Mouse (Mus musculus): Measurements from ENCODE around the gene Pros1. TPM values are rescaled to one million over a fixed set of nuclear protein-coding genes. Genes with fewer than 3 reads are reported as not detected.

The Pros1 gene
- polyA plus RNA-seq, 1 experiment from 2014 or later, result 28.0 TPM

DNA sequence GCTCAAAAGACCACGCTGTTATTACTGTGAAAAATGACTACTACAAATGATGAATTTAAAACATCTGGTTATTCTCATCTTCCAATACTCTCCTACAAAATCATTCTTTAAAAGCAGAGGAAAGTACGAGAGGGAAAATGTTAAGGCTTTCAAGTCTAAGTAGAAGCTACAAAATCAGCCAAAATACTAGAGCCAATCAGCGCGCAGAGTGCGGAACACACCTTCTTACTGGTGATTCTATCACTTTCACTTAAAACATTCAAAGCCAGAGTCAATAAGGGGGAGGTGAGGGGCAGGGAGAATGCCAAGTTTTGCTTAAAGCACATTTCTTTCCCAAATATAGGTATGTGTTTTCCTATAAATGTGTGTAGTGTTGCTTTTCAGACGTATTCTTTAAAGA is 8.8 kb upstream of the Pros1 start:
- no peak overlapping the region for H3K9ac ChIP-seq
- no peak for ATAC-seq
- no peaks in the 10 kb centered on the region for H3K27me3 ChIP-seq (replicated peaks)
- H3K27ac ChIP-seq, result no peak overlapping the region
- no peaks in the 10 kb centered on the region for H3K36me3 ChIP-seq
- 78% methylated on average over 6 of the region's 6 CpGs for WGBS
- H3K4me1 ChIP-seq (replicated peaks), result no peaks in the 10 kb centered on the region
- no peaks in the 10 kb centered on the region for H3K9me3 ChIP-seq
- H3K4me3 ChIP-seq (replicated peaks), result no peak overlapping the region
- H3K4me2 ChIP-seq (replicated peaks), result no peak overlapping the region

DNA sequence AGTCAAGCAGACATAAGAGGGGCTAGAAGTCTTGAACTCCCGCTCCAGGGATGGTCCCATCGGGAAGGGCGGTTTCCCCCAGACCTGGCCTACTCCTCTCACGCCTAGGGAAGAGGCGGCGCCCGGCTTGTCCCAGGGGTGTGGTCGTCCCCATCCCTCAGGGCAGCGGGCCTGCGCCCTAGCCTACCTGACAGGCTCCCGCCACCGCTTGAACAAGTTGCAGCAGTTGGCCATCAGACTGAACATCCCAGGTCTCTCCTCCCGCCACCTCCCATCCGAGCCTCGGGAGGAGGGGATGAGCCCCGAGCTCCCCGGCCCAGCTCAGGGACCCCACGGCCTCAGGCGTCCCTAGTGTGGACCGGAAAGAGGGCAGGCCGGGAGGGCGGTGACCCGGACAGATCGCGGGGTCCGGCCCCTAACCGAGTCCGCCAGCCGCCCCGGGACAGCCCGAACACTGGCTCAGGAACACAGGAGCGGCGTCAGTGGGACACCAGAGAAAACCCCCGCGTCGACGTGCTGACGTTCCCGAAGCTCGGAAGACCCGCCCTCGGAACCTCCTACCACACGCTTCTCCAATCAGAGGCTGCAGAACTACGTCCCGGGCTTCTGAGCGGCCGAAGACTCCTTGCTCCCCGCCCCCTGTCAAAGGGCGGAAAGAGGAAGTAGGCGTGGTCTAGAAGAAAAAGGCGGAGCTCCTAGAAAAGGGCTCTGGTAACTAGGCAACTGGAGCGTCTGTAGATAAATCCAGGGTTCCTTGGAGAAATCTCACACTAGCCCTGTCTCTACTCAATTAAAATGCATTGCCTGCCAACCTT is 7.4 kb upstream of the Pros1 start, which contains the start of gene Arl13b:
Gene Arl13b (minus strand): TSS at position 543 of the 815 bp plus-strand sequence.
- no peaks in the 10 kb centered on the region for H3K9me3 ChIP-seq
- peak within 1 kb of the TSS; percentile 74 for H3K9ac ChIP-seq
- ATAC-seq, result peak; percentile 100
- H3K4me1 ChIP-seq (replicated peaks), result no peaks in the 10 kb centered on the region
- peak within 1 kb of the TSS; percentile 85 for H3K4me2 ChIP-seq (replicated peaks)
- H3K4me3 ChIP-seq (replicated peaks), result peak within 1 kb of the TSS; percentile 87
- H3K27ac ChIP-seq, result peak within 1 kb of the TSS; percentile 62
- under 1% methylated on average over 52 of the region's 52 CpGs for WGBS
- no peaks in the 10 kb centered on the region for H3K27me3 ChIP-seq (replicated peaks)
- no peaks in the 10 kb centered on the region for H3K36me3 ChIP-seq

DNA sequence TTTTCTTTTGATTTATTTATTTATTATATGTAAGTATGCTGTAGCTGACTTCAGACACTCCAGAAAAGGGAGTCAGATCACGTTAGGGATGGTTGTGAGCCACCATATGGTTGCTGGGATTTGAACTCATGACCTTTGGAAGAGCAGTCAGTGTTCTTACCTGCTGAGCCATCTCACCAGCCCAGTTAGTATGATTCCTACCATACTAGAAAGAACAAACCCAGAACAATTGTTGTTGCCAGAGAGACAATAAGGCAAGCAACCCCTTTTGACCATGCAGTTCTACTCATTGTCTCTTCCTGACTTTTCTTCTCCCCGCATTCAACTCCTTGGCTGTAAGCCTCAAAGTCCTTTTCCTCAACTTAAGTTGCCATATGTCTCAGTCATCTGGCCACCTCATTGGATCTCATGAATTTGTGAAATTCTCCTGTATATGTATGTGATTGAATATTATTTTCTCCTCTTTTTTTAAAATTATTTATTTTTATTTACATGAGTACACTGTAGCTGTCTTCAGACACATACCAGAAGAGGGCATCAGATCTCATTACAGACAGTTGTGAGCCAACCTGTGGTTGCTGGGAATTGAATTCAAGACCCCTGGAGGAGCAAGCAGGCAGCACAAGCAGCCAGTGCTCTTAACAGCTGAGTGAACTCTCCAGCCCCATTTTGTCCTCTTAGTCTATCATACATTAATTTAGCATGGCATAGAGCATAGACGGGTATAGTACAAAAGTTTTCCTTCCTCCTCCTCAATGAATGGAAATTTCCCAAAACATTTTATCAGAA is 1.4 kb upstream of the Pros1 start:
- H3K9ac ChIP-seq, result no peak overlapping the region
- H3K4me2 ChIP-seq (replicated peaks), result no peak overlapping the region
- H3K36me3 ChIP-seq, result no peaks in the 10 kb centered on the region
- no peaks in the 10 kb centered on the region for H3K27me3 ChIP-seq (replicated peaks)
- no peaks in the 10 kb centered on the region for H3K9me3 ChIP-seq
- ATAC-seq, result no peak
- H3K4me1 ChIP-seq (replicated peaks), result no peaks in the 10 kb centered on the region
- no peak overlapping the region for H3K4me3 ChIP-seq (replicated peaks)
- no peak overlapping the region for H3K27ac ChIP-seq
- WGBS, result 81% methylated on average over 3 of the region's 3 CpGs

DNA sequence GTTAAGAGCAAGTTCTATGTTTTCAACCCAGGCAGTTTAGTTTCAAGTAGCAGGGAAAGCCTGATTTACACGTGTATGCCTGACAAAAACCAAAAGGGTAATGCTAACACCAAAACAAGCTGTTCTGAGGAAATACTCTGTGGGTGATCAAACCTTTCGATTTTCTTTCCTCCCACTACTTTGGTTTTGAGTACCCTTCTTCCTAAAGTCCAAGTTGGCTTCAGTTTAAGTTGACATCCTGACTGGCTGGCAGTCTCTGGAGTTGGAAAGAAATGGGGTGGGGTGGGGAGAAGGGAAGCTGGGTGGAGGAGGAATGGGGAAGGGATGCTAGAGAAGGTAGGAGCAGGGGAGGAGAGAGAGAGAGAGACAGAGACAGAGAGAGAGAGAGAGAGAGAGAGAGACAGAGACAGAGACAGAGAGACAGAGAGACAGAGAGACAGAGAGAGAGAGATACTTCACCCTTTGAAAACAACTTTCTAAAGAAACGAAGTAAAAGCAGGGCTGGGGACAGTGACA is 438 bp upstream of the Pros1 start:
- H3K4me3 ChIP-seq (replicated peaks), result peak overlapping the region; percentile 55
- H3K9ac ChIP-seq, result peak overlapping the region; percentile 73
- no peaks in the 10 kb centered on the region for H3K36me3 ChIP-seq
- peak overlapping the region; percentile 87 for H3K4me2 ChIP-seq (replicated peaks)
- H3K4me1 ChIP-seq (replicated peaks), result no peaks in the 10 kb centered on the region
- H3K27me3 ChIP-seq (replicated peaks), result no peaks in the 10 kb centered on the region
- peak; percentile 50; the same call in 1 of the 2 replicates for ATAC-seq
- 0 out of 2 replicates have a peak overlapping the region, but pooled peaks have one; percentile 59 for H3K27ac ChIP-seq
- whole genome bisulfite sequencing, result 29% methylated on average over 3 of the region's 3 CpGs
- H3K9me3 ChIP-seq, result no peaks in the 10 kb centered on the region

DNA sequence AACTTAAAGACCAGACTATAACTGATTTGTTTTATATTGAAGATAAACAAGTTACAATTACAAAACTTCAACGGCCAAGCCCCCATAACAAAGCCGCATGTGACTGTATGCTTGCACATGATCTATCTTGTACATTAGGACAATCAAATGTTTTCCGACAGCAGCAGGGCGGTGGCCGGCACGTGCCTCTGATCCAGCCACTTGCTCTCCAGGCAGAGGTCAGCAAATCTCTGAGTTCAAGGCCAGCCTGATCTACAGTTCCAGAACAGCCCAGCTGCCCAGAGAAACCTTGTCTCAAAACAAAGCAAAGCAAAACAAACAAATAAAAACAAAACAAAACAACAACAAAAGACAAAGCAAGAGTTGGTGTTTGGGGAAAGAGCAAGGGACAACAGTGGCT is 1.3 kb downstream of the Pros1 start:
- Histone ChIP-seq H3K9me3 (no peaks in the 10 kb centered on the region), H3K9ac (no peak overlapping the region), H3K36me3 (no peaks in the 10 kb centered on the region), H3K4me2 (replicated peaks) (no peak overlapping the region), H3K27me3 (replicated peaks) (no peaks in the 10 kb centered on the region), H3K4me3 (replicated peaks) (no peak overlapping the region), H3K4me1 (replicated peaks) (no peaks in the 10 kb centered on the region), H3K27ac (no peak overlapping the region)
- 71% methylated on average over 6 of the region's 6 CpGs for WGBS
- ATAC-seq, result no peak

DNA sequence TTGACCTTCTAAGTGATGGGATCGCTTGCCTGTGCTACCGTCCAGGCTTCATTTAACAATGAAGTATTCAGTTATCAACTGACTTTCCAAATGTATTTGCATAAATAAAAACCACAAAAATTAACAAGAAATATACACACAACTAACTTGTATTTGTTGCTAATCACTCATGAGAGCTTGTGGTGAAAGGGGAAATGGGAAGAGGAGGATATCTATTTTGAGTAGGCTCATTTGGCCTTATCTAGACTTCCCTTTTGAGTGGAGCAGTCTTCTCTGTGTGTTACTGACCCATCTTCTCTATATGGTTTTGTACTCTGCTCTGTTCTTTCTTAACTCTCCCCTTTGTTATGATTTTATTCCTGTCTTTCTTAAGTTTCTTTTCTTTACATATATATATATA is 2.2 kb downstream of the Pros1 start:
- Histone ChIP-seq H3K27me3 (replicated peaks) (no peaks in the 10 kb centered on the region), H3K4me1 (replicated peaks) (no peaks in the 10 kb centered on the region), H3K9me3 (no peaks in the 10 kb centered on the region), H3K27ac (no peak overlapping the region), H3K4me3 (replicated peaks) (no peak overlapping the region), H3K36me3 (no peaks in the 10 kb centered on the region), H3K4me2 (replicated peaks) (no peak overlapping the region), H3K9ac (no peak overlapping the region)
- WGBS, result 83% methylated on average over 2 of the region's 2 CpGs
- no peak for ATAC-seq

DNA sequence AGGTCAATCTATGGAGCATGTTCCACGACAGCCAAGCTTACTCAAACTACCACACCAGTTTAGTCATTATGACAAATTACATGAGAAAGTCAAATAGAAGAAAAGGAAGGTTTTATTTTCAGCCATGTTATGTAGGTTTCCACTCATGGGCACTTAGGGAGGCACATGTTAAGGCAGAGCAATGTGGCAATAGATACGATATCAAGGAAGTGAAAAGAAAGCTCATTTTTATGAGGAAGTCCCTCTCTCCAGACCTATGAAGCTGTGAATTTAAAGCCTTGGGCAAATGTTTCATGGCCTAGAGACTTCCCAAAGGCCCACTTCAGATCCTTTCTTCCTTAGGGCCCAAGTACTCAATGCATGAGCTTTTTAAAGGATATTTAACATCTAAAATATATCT is 3.4 kb downstream of the Pros1 start:
- no peak overlapping the region for H3K4me3 ChIP-seq (replicated peaks)
- no peaks in the 10 kb centered on the region for H3K9me3 ChIP-seq
- H3K36me3 ChIP-seq, result no peaks in the 10 kb centered on the region
- WGBS, result 83% methylated on average over 2 of the region's 2 CpGs
- H3K4me2 ChIP-seq (replicated peaks), result no peak overlapping the region
- H3K27me3 ChIP-seq (replicated peaks), result no peaks in the 10 kb centered on the region
- ATAC-seq, result no peak
- H3K27ac ChIP-seq, result no peak overlapping the region
- H3K4me1 ChIP-seq (replicated peaks), result no peaks in the 10 kb centered on the region
- H3K9ac ChIP-seq, result no peak overlapping the region

DNA sequence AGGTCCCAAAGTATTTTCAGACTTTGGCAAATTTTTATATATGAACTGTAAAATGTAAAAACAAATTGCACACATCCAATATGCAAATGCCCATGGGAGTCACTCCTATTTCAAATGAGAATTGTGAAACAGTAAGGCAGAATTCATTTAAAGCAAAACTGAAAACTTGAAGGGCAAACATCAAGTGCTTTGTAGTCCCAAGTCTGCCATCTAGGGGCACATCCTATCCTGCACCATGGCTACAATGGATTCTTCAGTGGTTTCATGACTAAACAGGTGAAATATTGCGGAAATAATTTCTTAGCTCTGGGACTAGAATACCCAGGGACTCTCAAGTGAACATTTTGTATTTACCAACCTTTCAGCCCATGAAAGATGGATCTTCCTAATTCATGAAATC is 3.9 kb downstream of the Pros1 start:
- Histone ChIP-seq H3K27me3 (replicated peaks) (no peaks in the 10 kb centered on the region), H3K27ac (no peak overlapping the region), H3K4me1 (replicated peaks) (no peaks in the 10 kb centered on the region), H3K4me2 (replicated peaks) (no peak overlapping the region), H3K4me3 (replicated peaks) (no peak overlapping the region), H3K9ac (no peak overlapping the region), H3K36me3 (no peaks in the 10 kb centered on the region), H3K9me3 (no peaks in the 10 kb centered on the region)
- 97% methylated on average over 1 of the region's 1 CpGs for WGBS
- ATAC-seq, result no peak

DNA sequence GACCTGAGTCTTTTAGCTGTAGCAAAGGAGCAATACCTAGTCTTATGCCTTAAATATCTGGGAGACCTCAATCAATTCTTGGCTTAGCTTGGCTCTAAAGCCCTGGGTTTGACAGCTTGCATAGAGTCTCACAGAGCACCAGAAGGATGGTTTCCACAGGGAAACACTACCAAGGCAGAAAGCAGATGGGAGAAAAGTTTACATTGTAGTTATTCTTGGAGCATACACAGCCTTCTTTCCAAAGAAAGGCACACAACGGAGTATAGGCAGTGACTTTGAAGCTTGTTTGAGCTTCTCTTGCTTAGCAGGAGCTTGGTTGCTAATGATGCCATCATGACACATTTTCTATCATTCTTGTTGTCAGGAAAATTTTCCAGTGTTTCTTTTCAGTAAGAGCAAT is 6.0 kb downstream of the Pros1 start:
- no peak overlapping the region for H3K4me3 ChIP-seq (replicated peaks)
- H3K9ac ChIP-seq, result no peak overlapping the region
- no peaks in the 10 kb centered on the region for H3K36me3 ChIP-seq
- WGBS, result 57% methylated on average over 1 of the region's 1 CpGs
- H3K4me1 ChIP-seq (replicated peaks), result no peaks in the 10 kb centered on the region
- no peak overlapping the region for H3K27ac ChIP-seq
- no peaks in the 10 kb centered on the region for H3K27me3 ChIP-seq (replicated peaks)
- ATAC-seq, result no peak
- H3K4me2 ChIP-seq (replicated peaks), result no peak overlapping the region
- H3K9me3 ChIP-seq, result no peaks in the 10 kb centered on the region

DNA sequence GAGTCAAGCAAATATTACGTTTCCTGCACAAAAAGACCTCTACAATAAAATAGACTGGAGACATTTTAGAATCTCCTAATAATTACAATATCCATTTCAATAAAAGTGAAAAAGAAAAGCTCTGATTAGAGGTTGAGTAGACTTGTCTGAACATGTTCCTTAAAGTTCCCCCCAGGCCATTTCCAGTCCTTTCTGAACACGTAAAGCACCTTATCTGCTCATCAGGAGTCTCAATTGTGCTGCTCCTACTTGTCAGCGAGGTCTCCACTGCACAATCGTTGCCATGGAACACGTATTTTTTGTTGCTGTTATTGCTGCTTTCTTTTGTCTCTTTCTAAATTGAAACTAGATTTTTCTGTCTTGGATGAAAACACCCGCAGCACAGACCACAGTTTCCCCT is 7.3 kb downstream of the Pros1 start:
- H3K9me3 ChIP-seq, result no peaks in the 10 kb centered on the region
- no peak for ATAC-seq
- H3K36me3 ChIP-seq, result no peaks in the 10 kb centered on the region
- 79% methylated on average over 6 of the region's 6 CpGs for WGBS
- no peak overlapping the region for H3K9ac ChIP-seq
- no peak overlapping the region for H3K4me3 ChIP-seq (replicated peaks)
- no peak overlapping the region for H3K4me2 ChIP-seq (replicated peaks)
- H3K27ac ChIP-seq, result no peak overlapping the region
- no peaks in the 10 kb centered on the region for H3K27me3 ChIP-seq (replicated peaks)
- H3K4me1 ChIP-seq (replicated peaks), result no peaks in the 10 kb centered on the region

DNA sequence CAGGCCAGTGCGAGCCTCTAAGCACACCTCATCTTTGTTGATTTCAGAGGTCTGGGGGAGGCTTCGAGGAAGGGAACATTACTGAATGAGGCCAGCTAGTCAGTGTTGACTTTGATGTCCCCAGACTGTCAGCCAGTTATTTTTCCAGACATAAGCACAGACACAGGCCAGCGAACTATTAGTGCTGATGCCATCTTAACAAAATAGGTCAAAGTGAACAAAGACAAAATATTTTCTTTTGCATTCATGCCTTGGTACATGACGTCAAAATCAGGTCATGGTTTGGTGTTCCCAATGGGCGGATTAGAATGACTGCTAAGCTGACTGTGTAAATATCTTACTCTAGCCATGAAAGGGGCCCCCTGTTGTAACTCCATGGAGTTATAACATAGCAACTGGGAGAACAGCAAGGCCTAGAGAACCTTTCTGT is 18.6 kb downstream of the Pros1 start:
- no peak overlapping the region for H3K4me3 ChIP-seq (replicated peaks)
- ATAC-seq, result no peak
- H3K9ac ChIP-seq, result no peak overlapping the region
- no peaks in the 10 kb centered on the region for H3K4me1 ChIP-seq (replicated peaks)
- no peaks in the 10 kb centered on the region for H3K36me3 ChIP-seq
- WGBS, result 57% methylated on average over 5 of the region's 5 CpGs
- H3K4me2 ChIP-seq (replicated peaks), result no peak overlapping the region
- H3K9me3 ChIP-seq, result no peaks in the 10 kb centered on the region
- no peaks in the 10 kb centered on the region for H3K27me3 ChIP-seq (replicated peaks)
- H3K27ac ChIP-seq, result no peak overlapping the region

DNA sequence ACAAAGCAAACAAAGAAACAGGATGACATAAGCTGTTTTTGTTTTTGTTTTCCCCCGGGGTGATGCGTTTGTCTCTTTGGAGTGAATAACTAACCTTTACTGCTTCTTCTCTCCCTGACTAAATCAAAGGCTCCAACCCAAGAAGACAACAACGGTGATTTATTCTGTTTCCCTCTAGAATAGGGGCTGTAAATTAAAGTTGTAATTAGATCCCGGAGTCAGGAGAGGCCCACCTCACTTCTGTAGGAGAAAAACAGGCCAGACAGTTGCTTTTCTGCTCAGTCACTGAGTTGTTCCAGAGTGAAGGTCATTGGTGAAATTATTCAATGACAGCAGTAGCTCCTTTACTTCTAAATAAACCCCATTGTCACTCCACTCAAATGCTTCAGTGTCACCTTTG is 19.1 kb downstream of the Pros1 start:
- WGBS, result 38% methylated on average over 4 of the region's 4 CpGs
- no peak overlapping the region for H3K4me3 ChIP-seq (replicated peaks)
- no peak overlapping the region for H3K9ac ChIP-seq
- H3K36me3 ChIP-seq, result no peaks in the 10 kb centered on the region
- H3K4me1 ChIP-seq (replicated peaks), result no peaks in the 10 kb centered on the region
- no peak overlapping the region for H3K27ac ChIP-seq
- ATAC-seq, result no peak
- H3K9me3 ChIP-seq, result no peaks in the 10 kb centered on the region
- H3K27me3 ChIP-seq (replicated peaks), result no peaks in the 10 kb centered on the region
- no peak overlapping the region for H3K4me2 ChIP-seq (replicated peaks)

Measured in intestine, embryonic 15.5 days (tissue).